Mouse (Mus musculus) liver, postnatal 0 days (tissue): ENCODE results near the gene Greb1. TPM values are rescaled to one million over a fixed set of nuclear protein-coding genes. Genes with fewer than 3 reads are reported as not detected.
A peak's percentile ranks its signal among the peaks of the same experiment; 100 is the strongest.

Source experiments
- ATAC-seq: fragments of 200-750 bp; cut with Nextera tagmentation; 2 replicates; pipeline ENCODE4 v1.8.0; 2017; ENCODE audit warnings: mild to moderate bottlenecking, moderate library complexity
- DNase-seq: peaks from one replicate; pipeline ENCODE4 v3.0.0-alpha.2; 2016
- H3K27ac ChIP-seq: fragments of 300-500 bp; sonication (generic); 2 replicates; pipeline ENCODE4 v1.5.1; 2014; ENCODE audit warnings: antibody characterized with exemption, moderate library complexity, mild to moderate bottlenecking, low read depth
- H3K27me3 ChIP-seq: fragments of 300-500 bp; sonication (generic); 2 replicates; pipeline ENCODE4 v1.6.1; 2014; ENCODE audit warnings: low read length, control low read depth, mixed read lengths; ENCODE audit not compliant: insufficient read depth
- H3K36me3 ChIP-seq: fragments of 300-500 bp; sonication (generic); replicated peaks from 2 replicates; pipeline ENCODE4 v1.6.1; 2014; ENCODE audit warnings: mild to moderate bottlenecking, control low read depth, low read length, moderate library complexity, mixed read lengths; ENCODE audit not compliant: insufficient read depth
- H3K4me1 ChIP-seq: fragments of 300-500 bp; sonication (generic); 2 replicates; pipeline ENCODE4 v1.6.1; 2014; ENCODE audit warnings: antibody characterized with exemption, mild to moderate bottlenecking, control low read depth; ENCODE audit not compliant: insufficient read depth
- H3K4me2 ChIP-seq: fragments of 300-500 bp; sonication (generic); 2 replicates; pipeline ENCODE4 v1.6.1; 2014; ENCODE audit warnings: low read depth, mild to moderate bottlenecking, low read length, moderate library complexity, mixed read lengths
- H3K4me3 ChIP-seq: fragments of 300-500 bp; sonication (generic); 2 replicates; pipeline ENCODE4 v1.5.1; 2014; ENCODE audit warnings: low read depth, low read length
- H3K9ac ChIP-seq: fragments of 300-500 bp; sonication (generic); replicated peaks from 2 replicates; pipeline ENCODE4 v1.6.1; 2014; ENCODE audit warnings: mild to moderate bottlenecking, moderate library complexity
- H3K9me3 ChIP-seq: fragments of 300-500 bp; sonication (generic); 2 replicates; pipeline ENCODE4 v1.6.1; 2016; ENCODE audit warnings: mild to moderate bottlenecking, control low read depth, low read length, mixed read lengths
- CTCF ChIP-seq: sonication (generic); IDR thresholded peaks from 2 replicates; pipeline ENCODE4 v1.5.1; 2016; ENCODE audit warnings: antibody characterized with exemption, low read depth
- EP300 ChIP-seq: IDR thresholded peaks from 2 replicates; pipeline ENCODE4 v1.6.1; 2016; ENCODE audit warnings: antibody characterized with exemption, low read depth, mild to moderate bottlenecking
- whole genome bisulfite sequencing: fragments of 180-500 bp; shearing (Covaris S2); extraction: QIAGEN DNeasy Blood & Tissue Kit; methylation state at CpG from one replicate; pipeline ENCODE4 v1.1.7; 2014; ENCODE audit not compliant: insufficient replicate concordance; 5-methylcytosine and 5-hydroxymethylcytosine counted together
- polyA plus RNA-seq: library from polyadenylated mRNA; unstranded; fragments of >200 nt; fragmentation: Nextera tagmentation; extraction: Ambion mirVana; gene quantifications from 2 replicates; pipeline ENCODE4 v1.2.1, GENCODE M21; 2015

The Greb1 gene
- polyA plus RNA-seq, 1 experiment from 2014 or later, result 0.12 TPM

- Histone ChIP-seq H3K36me3 (peaks cover 13% of the 10 kb centered on the region), H3K9ac (peak overlapping the region; percentile 81), H3K4me2 (peak overlapping the region; percentile 89), H3K27me3 (peaks cover 7% of the 10 kb centered on the region; the same call in 1 of the 2 replicates), H3K9me3 (no peaks in the 10 kb centered on the region), H3K4me3 (peak overlapping the region; percentile 92), H3K27ac (no peak overlapping the region), H3K4me1 (peaks cover 16% of the 10 kb centered on the region)
- ATAC-seq (peak; percentile 51), DNase-seq (no peak)
- TF ChIP-seq EP300 (no peak), CTCF (no peak)
- WGBS, result 2% methylated on average over 15 of the region's 15 CpGs
Measured at GRCm38 (mm10) chr12:16811477-16811876, 10.8 kb upstream of the Greb1 start.

GRCm38 (mm10) chr12:16810525-16811431 lies 10.1 kb upstream of the Greb1 start, which contains the start of gene E2f6:
E2f6 (plus strand) TSS chr12:16810963.
- no peaks in the 10 kb centered on the region for H3K9me3 ChIP-seq
- peaks cover 8% of the 10 kb centered on the region; the same call in 1 of the 2 replicates for H3K36me3 ChIP-seq
- H3K4me1 ChIP-seq, result peaks cover 16% of the 10 kb centered on the region
- WGBS, result 7% methylated on average over 73 of the region's 81 CpGs
- H3K4me2 ChIP-seq, result peak within 1 kb of the TSS; percentile 89
- H3K9ac ChIP-seq, result peak within 1 kb of the TSS; percentile 81
- H3K27me3 ChIP-seq, result peaks cover 7% of the 10 kb centered on the region; the same call in 1 of the 2 replicates
- H3K27ac ChIP-seq, result no peak within 1 kb of the TSS
- TF ChIP-seq CTCF (no peak), EP300 (no peak)
- peak; percentile 83 for DNase-seq
- ATAC-seq, result peak; percentile 86
- peak within 1 kb of the TSS; percentile 92 for H3K4me3 ChIP-seq

- no peak for ATAC-seq
- H3K27ac ChIP-seq, result no peak overlapping the region
Measured at GRCm38 (mm10) chr12:16808045-16808444, 7.4 kb upstream of the Greb1 start.

GRCm38 (mm10) chr12:16805511-16805910 lies 4.8 kb upstream of the Greb1 start:
- DNase-seq, result peak; percentile 77
- peak; percentile 78; the same call in 1 of the 2 replicates for ATAC-seq
- Histone ChIP-seq H3K27me3 (peaks cover 14% of the 10 kb centered on the region), H3K4me1 (peaks cover 3% of the 10 kb centered on the region), H3K36me3 (no peaks in the 10 kb centered on the region), H3K9me3 (no peaks in the 10 kb centered on the region), H3K9ac (no peak overlapping the region), H3K27ac (no peak overlapping the region), H3K4me3 (no peak overlapping the region), H3K4me2 (no peak overlapping the region)
- WGBS, result 5% methylated on average over 5 of the region's 5 CpGs
- TF ChIP-seq EP300 (no peak), CTCF (peak; percentile 93)

More at GRCm38 (mm10) chr12:16808045-16808444, 7.4 kb upstream of the Greb1 start:
- no peak overlapping the region for H3K4me2 ChIP-seq
- H3K9ac ChIP-seq, result no peak overlapping the region
- no peaks in the 10 kb centered on the region for H3K36me3 ChIP-seq
- H3K27me3 ChIP-seq, result peaks cover 7% of the 10 kb centered on the region; the same call in 1 of the 2 replicates
- peak; percentile 34 for DNase-seq
- H3K9me3 ChIP-seq, result no peaks in the 10 kb centered on the region
- no peak overlapping the region for H3K4me3 ChIP-seq
- TF ChIP-seq CTCF, result peak; percentile 68
- TF ChIP-seq EP300, result no peak
- peaks cover 16% of the 10 kb centered on the region for H3K4me1 ChIP-seq
- 36% methylated on average over 3 of the region's 3 CpGs for WGBS

GRCm38 (mm10) chr12:16803956-16804430 lies 3.3 kb upstream of the Greb1 start:
- Histone ChIP-seq H3K27me3 (peaks cover 19% of the 10 kb centered on the region), H3K9me3 (no peaks in the 10 kb centered on the region), H3K4me3 (no peak overlapping the region), H3K9ac (no peak overlapping the region), H3K27ac (no peak overlapping the region), H3K36me3 (no peaks in the 10 kb centered on the region), H3K4me1 (0 out of 2 replicates have a peak, but pooled peaks cover 2% of the 10 kb centered on the region), H3K4me2 (no peak overlapping the region)
- no peak for ATAC-seq
- TF ChIP-seq CTCF, result no peak
- TF ChIP-seq EP300, result no peak
- 79% methylated on average over 5 of the region's 5 CpGs for WGBS
- no peak for DNase-seq

- 47% methylated on average over 5 of the region's 5 CpGs for WGBS
- TF ChIP-seq CTCF (no peak), EP300 (no peak)
- Histone ChIP-seq H3K27ac (no peak overlapping the region), H3K4me1 (0 out of 2 replicates have a peak, but pooled peaks cover 2% of the 10 kb centered on the region), H3K27me3 (peaks cover 23% of the 10 kb centered on the region), H3K4me3 (no peak overlapping the region), H3K9me3 (no peaks in the 10 kb centered on the region), H3K9ac (no peak overlapping the region), H3K4me2 (no peak overlapping the region), H3K36me3 (no peaks in the 10 kb centered on the region)
- no peak for DNase-seq
- ATAC-seq, result no peak
Measured at GRCm38 (mm10) chr12:16803237-16803955, 2.7 kb upstream of the Greb1 start.
